Mouse (Mus musculus) liver, adult (tissue): Measurements from ENCODE around the gene Cmah.

Experiments
- GATA4 ChIP-seq: IDR thresholded peaks from 2 replicates; pipeline ENCODE4 v1.6.1; 2014; ENCODE audit warnings: mild to moderate bottlenecking, low read length; ENCODE audit not compliant: insufficient replicate concordance

Cmah gene

DNA sequence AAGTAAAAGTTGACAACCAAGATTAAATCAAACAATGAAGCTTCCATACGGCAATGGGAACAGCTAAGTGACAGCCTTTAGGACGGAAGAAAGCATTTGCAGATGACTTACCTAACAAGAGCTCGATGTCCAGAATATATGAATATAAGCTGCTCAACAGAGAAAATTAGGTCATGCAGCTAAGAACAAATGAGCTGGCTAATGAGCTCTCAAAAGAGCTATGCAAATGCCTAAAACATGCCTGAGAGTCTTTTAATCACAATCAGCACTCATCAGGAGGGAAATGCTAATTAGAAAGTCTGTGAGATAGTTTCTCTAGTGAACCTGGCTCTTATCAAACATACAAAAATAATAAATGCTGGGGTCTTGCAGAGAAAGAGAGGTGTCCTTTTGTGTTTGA is 56.7 kb downstream of the Cmah start:
- no peak for TF ChIP-seq GATA4

DNA sequence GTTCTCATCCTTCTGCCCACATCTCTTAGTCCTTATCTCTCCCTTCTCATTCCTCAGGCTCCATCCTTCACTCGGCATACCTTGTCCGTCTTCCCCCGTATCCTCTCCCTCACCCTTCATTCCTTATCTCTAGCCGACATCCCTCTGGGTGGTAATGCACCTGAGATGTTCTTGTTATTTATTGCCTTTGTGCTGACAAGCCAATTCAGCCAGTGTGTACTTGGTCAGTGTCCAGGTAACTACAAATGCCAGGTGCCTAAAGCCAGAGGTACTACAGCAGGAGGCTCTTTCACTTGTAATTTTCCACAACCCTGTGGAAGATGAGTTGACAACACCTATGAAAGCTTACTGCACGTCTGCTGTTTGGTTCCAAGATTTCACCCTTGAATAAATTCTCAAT is 64.7 kb downstream of the Cmah start:
- TF ChIP-seq GATA4, result peak; percentile 55; the same call in 1 of the 2 replicates

DNA sequence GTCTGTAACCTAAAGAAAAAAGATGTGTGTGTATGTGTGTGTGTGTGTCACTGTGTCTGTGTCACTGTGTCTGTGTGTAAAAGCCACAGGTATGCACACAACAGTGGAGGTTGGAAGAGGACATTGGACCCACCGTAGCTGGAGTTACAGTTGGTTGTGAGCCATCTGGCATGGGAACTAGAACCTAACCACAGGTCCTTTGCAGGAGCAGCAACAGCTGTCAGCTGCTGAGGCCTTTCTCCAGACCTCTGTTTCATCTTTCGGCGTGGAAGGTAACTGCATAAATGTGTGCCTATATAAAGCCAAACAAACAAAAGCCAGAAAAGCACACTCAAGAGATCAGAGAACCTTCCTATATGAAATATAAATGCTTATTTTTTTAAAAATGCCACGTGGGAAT is 65.5 kb downstream of the Cmah start:
- no peak for TF ChIP-seq GATA4

DNA sequence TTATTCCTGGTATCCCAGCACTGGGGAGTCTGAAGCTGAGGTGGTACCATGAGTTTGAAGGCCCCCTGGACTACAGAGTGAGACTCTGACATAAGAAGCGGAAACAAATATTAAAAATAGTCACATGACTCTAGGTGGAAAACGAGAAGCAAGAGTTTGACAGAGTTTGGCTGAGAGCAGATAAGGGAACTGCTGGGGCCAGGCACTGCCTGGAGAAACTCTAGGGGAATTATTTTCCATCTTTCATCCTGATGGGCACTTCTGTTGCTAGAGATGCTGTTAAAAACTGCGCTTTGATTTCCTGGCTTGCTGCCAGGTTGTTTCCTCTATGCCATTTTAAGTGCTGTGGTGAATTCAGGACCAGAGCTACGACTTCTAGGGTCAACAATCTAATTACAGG is 65.9 kb downstream of the Cmah start:
- no peak for TF ChIP-seq GATA4

DNA sequence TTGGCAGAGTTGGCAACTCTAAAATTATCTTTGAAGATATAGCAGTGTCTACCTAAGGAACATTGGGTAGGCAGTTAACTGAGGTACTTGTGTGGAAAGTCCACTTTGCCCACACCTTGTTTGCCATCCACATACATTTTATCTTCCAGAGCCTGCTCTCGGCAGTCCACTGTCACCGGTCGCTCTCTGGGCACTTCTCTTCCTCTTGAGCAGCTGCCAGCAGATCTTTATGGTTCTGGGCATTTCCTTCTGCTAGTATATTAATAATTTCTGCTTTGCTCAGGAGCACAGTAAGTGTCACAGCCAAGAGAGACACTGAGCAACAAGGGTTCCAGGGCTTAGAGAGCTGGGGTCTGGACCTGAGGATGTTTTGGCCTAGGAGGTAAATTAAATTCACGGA is 68.6 kb downstream of the Cmah start:
- no peak for TF ChIP-seq GATA4

DNA sequence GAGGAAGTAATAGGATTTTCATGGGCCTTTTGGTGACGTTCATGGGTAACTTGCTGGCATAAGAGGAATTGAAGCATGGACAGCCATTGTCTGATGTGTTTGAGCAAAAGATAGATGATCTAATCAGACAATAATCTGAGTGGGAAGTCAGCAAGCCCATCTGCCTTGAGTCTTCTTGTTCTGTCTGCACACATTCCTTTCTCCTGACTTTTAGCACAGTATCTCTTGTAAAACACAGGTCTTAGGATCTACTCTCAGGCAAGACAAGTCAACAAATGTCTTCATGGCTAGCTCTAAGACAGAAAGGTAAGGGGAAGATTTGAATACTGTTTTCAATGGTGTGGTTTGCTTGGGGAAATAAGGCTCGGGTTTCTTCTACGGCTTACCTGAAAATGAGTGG is 70.0 kb downstream of the Cmah start:
- TF ChIP-seq GATA4, result no peak

DNA sequence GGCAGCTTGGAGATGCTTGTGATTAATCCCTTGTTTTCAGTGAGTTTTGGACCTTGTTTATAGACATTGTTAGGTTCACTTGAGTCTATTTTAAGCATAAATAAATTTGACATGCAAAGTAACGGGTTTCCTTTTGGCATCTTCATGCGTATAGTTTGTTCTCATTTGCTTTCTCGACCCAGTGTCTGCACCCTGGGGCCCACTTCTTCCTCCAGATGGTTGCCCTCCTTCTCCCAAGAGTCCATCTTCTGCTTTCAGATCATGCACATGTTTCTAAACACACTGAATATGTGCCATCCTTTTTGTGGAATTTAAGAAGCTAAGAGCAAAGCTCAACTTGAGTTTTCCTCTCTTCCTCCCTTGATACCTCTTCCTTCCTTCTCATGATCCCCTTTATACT is 71.3 kb downstream of the Cmah start:
- TF ChIP-seq GATA4, result no peak

DNA sequence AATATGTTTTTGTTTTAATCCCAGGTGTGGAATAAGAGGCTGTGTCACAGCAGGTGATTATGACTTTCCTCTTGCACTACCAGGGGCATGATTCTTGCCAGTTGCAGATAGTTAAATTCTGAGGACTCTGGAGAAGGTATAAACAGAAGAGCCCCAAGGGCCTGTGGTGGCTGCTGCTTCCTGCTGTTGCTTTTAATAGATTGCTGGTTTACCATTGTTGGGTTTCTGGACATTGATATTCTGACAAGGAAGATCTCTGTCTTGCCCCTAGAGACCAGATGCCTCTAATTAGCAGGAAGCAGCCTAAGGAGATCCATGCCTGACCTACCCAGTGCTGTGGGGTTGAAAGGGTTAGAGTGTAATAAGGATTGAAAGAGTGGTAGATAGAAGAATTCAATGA is 75.8 kb downstream of the Cmah start:
- no peak for TF ChIP-seq GATA4

DNA sequence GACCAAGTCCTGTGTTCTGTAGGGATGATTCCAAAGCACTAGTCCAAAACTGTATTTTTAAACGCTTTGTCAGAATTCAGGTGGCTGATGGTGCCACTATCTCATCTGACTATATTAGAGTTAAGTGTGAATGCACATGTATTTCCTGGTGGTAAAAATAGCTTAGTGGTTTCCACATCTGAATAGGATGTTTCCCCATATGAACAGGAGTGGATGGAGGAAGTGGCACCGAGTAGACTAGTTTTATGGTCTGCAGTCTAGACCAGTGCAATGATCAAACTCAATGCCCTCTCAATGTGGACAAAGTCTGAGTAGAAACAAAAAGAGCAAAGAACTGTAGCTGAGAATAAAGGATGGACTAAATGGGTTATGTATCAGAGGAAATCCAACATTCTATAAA is 79.6 kb downstream of the Cmah start:
- TF ChIP-seq GATA4, result no peak

DNA sequence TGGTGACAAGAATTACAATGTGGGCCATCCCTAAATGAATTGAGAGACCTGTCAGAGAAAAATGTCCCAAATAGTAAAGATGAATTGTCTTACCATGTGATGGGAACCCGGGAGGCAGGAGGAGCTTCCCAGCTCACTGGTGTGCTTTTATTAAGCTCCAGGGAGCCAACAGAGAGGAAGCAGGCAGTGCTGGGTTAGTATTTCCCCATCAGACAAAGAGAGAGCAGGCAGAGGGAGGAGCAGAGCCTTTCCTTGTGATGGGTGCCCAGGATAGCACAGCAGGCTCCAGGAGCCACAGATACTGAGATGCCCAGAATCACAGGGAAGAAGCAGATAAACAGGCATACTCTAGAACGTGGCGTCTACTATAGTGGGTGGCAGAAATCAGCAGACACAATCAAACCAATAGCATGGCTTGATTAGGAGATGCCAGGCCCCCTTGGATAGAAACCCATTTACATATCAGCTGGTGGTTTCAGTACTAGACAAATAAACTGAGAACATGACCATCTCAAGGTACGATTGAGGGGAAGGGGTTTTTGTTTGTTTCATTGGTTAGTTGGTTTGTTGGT is 87.5 kb downstream of the Cmah start:
- no peak for TF ChIP-seq GATA4

DNA sequence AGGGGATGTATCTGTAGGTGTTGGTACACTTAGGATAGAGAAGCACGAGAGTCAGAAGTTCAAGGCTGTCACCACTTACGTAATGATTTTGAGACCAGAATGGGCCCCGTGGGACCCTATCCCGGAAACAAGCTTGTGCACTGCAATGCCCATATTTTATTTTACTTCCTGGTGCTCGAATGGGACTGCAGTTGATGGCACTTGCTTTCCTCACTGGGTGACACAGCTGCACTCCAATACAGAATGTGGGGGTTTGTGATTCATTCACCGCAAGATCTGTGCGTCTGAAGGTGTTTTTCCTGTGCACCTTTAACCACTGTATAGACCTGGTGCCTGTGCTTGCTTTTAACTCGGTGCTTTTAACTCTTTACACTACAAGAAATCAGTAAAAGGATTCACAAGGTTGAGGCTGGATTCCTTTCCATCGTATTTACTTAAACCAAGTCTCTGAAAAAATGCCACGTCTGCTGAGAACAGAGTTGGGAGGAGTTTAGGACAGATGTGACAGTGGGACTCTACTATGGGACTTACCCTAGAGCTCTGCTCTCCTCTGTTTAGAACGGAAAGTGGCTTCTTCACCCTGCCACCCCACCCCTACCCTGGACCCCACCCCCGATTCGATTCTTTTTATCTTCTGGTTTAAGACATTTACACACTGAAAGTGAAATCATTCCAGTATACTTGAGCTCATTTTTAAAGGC is 88.5 kb downstream of the Cmah start:
- TF ChIP-seq GATA4, result no peak

DNA sequence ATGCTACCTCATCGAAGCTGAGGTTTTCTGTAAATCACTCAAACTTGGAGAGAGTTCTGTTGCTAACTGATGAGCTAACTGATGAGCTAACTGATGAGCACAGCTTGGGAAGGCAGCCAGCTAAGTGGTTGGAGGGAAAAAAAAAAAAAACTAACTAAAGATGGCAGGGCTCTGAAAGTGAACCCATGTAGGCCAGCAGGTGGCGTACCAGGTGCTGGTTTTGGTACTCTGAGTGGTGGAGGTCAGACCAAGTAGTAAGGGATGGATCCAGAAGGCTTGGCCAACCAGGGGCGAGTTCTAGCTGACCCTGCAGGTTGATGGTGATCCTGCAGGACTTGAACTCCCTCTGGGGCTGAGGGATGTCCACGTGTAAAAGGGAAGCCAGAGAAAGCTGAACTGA is 89.2 kb downstream of the Cmah start:
- TF ChIP-seq GATA4, result no peak

DNA sequence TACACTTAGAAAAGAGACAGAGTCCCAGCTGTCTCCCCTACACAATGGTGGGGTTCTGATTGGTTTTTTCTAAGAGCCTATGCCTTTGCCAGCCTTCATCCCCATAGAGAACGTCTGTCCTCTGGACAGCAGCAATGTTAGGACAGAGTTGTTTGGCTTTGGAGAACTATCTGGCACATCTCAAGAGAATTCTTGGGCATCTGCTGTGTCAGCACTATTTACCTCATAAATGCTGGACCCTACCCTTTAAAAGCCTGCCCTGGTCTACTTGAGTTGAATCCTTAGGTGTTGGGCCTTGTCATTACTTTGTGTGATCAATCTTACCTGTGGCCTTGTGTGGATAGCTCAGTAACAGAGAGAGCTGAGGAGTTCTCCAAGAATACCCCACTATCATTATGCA is 90.8 kb downstream of the Cmah start:
- no peak for TF ChIP-seq GATA4

DNA sequence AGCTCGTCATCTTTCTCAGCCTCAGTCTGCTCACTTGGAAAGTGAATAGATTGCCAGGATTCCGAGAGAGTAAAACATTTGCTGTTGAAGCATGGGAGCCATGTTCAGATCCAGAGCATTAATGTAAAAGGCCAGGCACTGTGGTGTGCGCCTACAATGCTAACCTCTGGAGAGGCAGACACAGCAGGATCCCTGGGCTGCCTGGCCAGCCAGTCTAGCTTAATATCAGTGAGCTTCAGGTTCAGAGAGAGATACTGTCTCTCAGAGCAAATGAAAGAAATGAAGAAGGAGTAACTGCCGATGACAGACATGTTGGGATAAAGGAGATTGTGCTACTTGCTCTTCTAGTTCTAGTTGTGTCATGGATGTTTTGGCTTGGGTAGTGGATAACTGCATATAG is 91.6 kb downstream of the Cmah start:
- no peak for TF ChIP-seq GATA4

DNA sequence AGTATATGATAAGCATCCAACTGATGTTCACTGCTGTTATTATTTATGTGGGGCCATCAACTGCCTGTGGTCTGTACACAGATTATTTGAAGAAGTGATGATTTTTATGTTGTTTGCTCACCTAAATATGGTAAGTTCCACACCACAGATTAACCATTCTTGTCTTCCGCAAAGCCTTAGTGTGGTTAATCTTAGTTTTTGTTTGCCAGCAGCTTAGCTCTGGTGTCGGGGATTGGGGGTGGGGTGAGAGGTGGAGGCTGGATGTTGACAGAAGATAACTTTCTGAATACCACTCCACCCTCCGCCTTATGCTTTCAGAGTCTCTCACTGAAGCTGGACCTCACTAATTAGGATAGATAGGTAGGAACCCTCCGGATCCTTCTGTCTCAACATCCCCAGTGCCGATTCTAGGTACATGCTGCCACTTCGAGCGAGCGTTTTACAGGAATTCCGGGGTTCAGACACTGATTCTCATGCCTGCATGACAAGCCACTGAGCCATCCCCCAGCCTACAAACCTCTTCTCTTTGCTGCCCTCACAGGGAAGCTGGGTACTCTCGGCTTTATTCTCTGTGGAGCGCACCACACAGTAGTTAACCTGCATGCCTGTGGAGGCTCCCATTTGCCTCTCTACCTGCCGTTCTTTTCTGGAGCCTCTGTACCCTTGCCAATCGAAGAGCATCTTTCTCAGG is 92.5 kb downstream of the Cmah start:
- TF ChIP-seq GATA4, result no peak

DNA sequence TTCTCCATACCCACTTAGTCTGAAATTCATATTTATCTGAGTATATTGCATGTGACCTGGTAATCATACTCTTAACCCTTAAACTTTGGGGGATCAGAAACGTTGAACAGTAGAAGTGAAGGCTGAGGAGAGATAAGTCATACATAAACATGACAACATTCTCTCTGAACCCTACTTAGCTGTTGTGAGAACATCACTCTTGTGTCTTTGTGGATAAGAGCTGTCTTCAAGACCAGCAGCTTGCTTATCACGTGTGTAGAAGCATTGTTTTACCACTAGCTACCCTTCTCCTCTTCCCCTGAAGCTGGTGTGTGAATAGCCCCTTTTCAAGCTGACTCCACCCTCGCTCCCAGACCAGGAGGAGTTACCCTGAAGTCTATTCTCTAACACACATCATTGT is 94.8 kb downstream of the Cmah start:
- TF ChIP-seq GATA4, result no peak

DNA sequence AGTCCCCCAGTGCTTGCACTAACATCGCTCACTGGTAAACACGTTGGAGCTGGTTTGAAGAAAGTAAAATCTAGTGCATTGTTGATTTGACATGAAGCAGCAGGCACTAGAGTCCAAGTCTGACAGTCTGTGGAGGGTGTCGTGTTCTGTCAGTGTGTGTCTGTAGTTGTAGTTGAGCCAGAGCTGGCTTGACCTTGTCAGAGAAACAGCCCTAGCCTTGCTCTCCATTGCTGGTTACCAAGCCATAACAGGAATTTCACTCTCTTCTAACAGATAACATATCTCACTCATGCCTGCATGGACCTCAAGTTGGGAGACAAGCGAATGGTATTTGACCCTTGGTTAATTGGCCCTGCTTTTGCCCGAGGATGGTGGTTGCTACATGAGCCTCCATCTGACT is 103.0 kb downstream of the Cmah start:
- no peak for TF ChIP-seq GATA4
